Mouse (Mus musculus) bone marrow macrophage, adult 2 months (primary cell): Measurements from ENCODE around the gene Jade2. TPM values are rescaled to one million over a fixed set of nuclear protein-coding genes. Genes with fewer than 3 reads are reported as not detected.

ENCODE experiments used
- H3K27ac ChIP-seq: 2 replicates; pipeline ENCODE4 v1.5.1; 2012; ENCODE audit warnings: low read depth, low read length; ENCODE audit not compliant: insufficient read depth
- H3K4me1 ChIP-seq: 2 replicates; pipeline ENCODE4 v1.6.1; 2012; ENCODE audit warnings: low read length; ENCODE audit not compliant: control insufficient read depth, insufficient read depth
- H3K4me3 ChIP-seq: 2 replicates; pipeline ENCODE4 v1.5.1; 2012; ENCODE audit warnings: mild to moderate bottlenecking, low read length, moderate library complexity; ENCODE audit not compliant: insufficient read depth
- CTCF ChIP-seq: IDR thresholded peaks from 2 replicates; pipeline ENCODE4 v1.5.1; 2012; ENCODE audit warnings: low read depth, mild to moderate bottlenecking, low read length, moderate library complexity
- POLR2A ChIP-seq: IDR thresholded peaks from 2 replicates; pipeline ENCODE4 v1.6.1; 2012; ENCODE audit warnings: mild to moderate bottlenecking, low read depth, low read length, borderline replicate concordance
- polyA plus RNA-seq: library from polyadenylated mRNA; stranded (reverse); fragments of >200 nt; gene quantifications from 2 replicates; pipeline ENCODE4 v1.2.4, GENCODE M21; 2012; ENCODE audit not compliant: missing spikeins, insufficient read depth, insufficient read length

The Jade2 gene
- polyA plus RNA-seq, 1 experiment: 14.6 TPM

- Histone ChIP-seq H3K27ac (peak overlapping the region; percentile 36), H3K4me1 (peaks cover 36% of the 10 kb centered on the region), H3K4me3 (no peak overlapping the region)
- TF ChIP-seq CTCF (no peak), POLR2A (no peak)
Observed at GRCm38 (mm10) chr11:51881041-51881730, 23.7 kb upstream of the Jade2 start.

- TF ChIP-seq CTCF: no peak
- no peak for TF ChIP-seq POLR2A
Observed at GRCm38 (mm10) chr11:51876943-51877344, 19.5 kb upstream of the Jade2 start.

GRCm38 (mm10) chr11:51875792-51876195 is 18.3 kb upstream of the Jade2 start:
- Histone ChIP-seq H3K4me1 (peaks cover 31% of the 10 kb centered on the region), H3K4me3 (no peak overlapping the region), H3K27ac (peak overlapping the region; percentile 18)
- no peak for TF ChIP-seq POLR2A
- no peak for TF ChIP-seq CTCF

More at GRCm38 (mm10) chr11:51876943-51877344, 19.5 kb upstream of the Jade2 start:
- H3K27ac ChIP-seq: peak overlapping the region; percentile 25
- H3K4me1 ChIP-seq: peaks cover 41% of the 10 kb centered on the region
- no peak overlapping the region for H3K4me3 ChIP-seq

- TF ChIP-seq POLR2A (no peak), CTCF (no peak)
- H3K27ac ChIP-seq: peak overlapping the region; percentile 71
- peaks cover 29% of the 10 kb centered on the region for H3K4me1 ChIP-seq
- H3K4me3 ChIP-seq: no peak overlapping the region
Observed at GRCm38 (mm10) chr11:51875086-51875485, 17.6 kb upstream of the Jade2 start.

GRCm38 (mm10) chr11:51874266-51875036 is 17.0 kb upstream of the Jade2 start:
- no peak for TF ChIP-seq CTCF
- Histone ChIP-seq H3K4me1 (peaks cover 29% of the 10 kb centered on the region), H3K4me3 (0 out of 2 replicates have a peak overlapping the region, but pooled peaks have one; percentile 1), H3K27ac (peak overlapping the region; percentile 71)

GRCm38 (mm10) chr11:51873141-51873540 is 15.7 kb upstream of the Jade2 start:
- Histone ChIP-seq H3K4me1 (peaks cover 29% of the 10 kb centered on the region), H3K4me3 (no peak overlapping the region), H3K27ac (no peak overlapping the region)
- TF ChIP-seq POLR2A (no peak), CTCF (no peak)

- H3K4me1 ChIP-seq: no peaks in the 10 kb centered on the region
- H3K4me3 ChIP-seq: no peak overlapping the region
- TF ChIP-seq CTCF (no peak), POLR2A (no peak)
- no peak overlapping the region for H3K27ac ChIP-seq
Observed at GRCm38 (mm10) chr11:51867261-51867660, 9.8 kb upstream of the Jade2 start.

- Histone ChIP-seq H3K4me1 (no peaks in the 10 kb centered on the region), H3K4me3 (no peak overlapping the region), H3K27ac (no peak overlapping the region)
- TF ChIP-seq CTCF (no peak), POLR2A (no peak)
Observed at GRCm38 (mm10) chr11:51866020-51866419, 8.6 kb upstream of the Jade2 start.

- peaks cover 14% of the 10 kb centered on the region for H3K4me1 ChIP-seq
- no peak overlapping the region for H3K4me3 ChIP-seq
- H3K27ac ChIP-seq: no peak overlapping the region
- TF ChIP-seq CTCF: no peak
- TF ChIP-seq POLR2A: no peak
Observed at GRCm38 (mm10) chr11:51860666-51861065, 3.2 kb upstream of the Jade2 start.

GRCm38 (mm10) chr11:51859561-51859960 is 2.1 kb upstream of the Jade2 start:
- Histone ChIP-seq H3K4me1 (peaks cover 18% of the 10 kb centered on the region), H3K4me3 (no peak overlapping the region), H3K27ac (peak overlapping the region; percentile 96)
- TF ChIP-seq CTCF: no peak
- no peak for TF ChIP-seq POLR2A
